Mouse (Mus musculus): ENCODE measurements at regions not wholly inside any gene's neighbourhood (a gene's known extent, or its start where the extent isn't known, plus 50 kb on each side); places are given as distances from the start of the nearest gene placed in this dataset.
"Not testable (repeated sequence)": the region's sequence is repeated elsewhere in the genome, so short reads cannot be mapped to it uniquely, and the experiment has no call there.

DNA sequence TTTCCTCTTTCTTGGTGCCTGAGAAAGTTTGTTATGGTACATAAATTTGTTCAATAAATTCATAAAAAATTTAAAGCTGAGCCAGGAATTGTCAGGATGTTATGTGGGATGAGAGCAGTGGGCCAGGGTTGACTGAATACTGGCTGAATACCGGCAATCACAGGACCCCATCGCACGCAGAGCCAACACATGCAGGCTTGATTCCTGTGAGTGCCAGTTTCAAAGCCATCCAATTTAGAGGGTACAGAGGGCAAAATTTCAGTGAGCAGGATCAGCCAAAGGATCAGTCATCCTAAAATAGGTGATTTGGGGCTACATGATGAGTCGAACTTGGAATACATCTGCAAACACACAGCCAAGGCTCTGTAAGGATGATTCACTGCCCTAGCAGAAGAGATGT is 583.6 kb upstream of the Nectin3 start:
- DNase-seq (ENCODE audit: low spot score) = no peak

DNA sequence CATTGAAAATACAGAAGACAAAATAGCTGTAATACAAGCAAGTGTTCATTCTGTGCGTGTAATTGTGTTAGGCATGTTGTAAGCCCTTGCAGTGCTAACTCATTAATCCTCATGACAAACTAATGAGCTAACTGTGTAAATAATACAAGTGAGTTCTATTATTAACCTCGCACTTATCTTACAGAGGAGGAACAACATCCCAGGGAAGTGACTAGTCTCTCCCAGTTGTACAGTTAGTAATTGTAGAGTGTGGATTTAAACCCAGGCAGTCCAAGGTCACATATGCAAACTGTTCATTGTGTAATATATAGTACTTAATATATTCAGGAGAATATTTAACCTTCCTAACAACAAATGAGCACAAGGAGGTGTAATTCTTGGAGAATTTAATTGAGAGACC is 582.0 kb upstream of the Nectin3 start:
- no peak for DNase-seq (ENCODE audit: low spot score)

DNA sequence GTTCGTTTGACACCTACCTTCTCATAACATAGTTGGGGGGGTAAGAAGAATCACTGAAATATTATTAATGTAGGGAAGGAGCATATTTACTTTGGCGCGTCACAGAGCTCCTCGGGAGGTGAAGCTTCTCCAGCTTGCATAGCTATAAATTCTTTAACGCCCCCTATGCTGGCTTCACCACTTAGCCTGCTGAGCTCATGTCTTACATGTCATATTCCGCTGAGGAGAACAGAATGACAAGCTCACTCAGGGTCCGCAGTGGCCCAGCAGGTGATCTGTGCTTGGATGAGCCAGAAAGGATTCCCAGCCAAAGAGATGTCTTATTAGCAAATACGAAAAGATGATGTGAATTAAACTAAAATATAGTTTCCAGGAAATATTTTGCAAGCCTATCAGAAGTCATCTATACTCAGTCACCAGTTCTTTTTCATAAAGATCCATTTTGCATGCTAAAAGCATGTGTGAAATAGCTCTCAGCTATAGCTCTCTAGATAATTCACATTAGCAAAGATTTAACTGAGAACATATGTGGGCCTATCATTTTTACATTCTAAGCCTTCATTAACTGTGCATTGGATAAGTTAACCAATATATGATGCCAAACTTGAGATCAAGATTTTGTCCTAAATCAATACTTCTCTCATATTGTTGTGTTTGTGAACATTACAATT is 561.1 kb upstream of the Nectin3 start:
- no peak for DNase-seq (ENCODE audit: low spot score)

DNA sequence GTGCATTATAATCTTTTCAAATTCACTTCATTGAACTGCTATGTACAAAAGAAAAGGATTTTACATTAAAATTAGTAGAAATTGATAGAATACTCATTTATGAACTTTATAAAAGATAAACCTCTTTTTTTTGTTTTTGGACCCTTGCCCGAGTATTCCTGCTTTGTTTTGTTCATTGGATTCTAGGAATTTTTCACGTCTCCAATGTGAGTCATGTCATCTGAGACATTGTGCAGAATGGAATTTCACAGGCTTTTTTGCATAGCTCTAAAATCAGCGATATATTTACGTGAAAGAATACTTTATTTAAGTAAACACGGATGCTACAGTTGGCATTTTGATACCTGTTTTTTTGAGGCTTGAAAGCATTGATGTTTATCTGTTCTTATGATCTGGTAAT is 560.5 kb upstream of the Nectin3 start:
- DNase-seq (ENCODE audit: low spot score) = no peak

DNA sequence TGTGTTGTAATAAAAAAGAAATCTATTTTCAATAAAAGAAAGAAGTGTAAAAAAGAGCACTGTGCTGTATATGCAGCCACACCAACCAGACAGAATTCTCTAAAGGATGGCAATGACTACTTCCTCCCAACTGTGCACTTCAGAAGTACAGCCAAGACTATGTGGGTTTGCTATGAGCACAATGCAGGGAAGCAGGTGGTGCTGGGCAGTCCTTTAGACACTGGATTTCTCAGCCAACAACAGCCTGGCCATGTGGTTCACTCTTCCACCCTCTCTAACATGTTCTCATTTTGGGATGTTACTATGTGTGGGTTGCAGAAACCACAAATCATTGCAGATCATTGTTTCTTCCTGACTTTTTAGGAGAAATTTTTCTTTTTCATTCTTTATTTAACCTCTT is 527.6 kb upstream of the Nectin3 start:
- DNase-seq (ENCODE audit: low spot score) = no peak

DNA sequence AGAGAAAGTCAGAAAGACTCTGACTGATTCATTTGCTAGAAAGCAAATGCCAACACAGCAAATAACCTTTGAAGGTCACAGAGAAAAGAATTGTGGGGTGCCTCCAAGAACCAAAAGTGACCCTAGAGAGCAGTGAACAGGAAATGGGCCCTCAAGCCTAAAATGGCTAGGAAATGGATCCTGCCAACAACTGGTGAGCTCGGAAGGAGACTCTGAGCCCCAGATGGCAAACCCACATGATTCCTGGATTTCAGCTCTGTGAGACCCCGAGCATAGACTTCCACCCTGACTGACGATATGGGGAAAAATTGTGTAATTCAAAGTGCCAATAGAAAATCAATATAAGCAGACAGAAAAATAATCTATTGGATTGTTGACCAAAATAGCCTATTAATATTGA is 519.2 kb upstream of the Nectin3 start:
- DNase-seq (ENCODE audit: low spot score) = no peak

DNA sequence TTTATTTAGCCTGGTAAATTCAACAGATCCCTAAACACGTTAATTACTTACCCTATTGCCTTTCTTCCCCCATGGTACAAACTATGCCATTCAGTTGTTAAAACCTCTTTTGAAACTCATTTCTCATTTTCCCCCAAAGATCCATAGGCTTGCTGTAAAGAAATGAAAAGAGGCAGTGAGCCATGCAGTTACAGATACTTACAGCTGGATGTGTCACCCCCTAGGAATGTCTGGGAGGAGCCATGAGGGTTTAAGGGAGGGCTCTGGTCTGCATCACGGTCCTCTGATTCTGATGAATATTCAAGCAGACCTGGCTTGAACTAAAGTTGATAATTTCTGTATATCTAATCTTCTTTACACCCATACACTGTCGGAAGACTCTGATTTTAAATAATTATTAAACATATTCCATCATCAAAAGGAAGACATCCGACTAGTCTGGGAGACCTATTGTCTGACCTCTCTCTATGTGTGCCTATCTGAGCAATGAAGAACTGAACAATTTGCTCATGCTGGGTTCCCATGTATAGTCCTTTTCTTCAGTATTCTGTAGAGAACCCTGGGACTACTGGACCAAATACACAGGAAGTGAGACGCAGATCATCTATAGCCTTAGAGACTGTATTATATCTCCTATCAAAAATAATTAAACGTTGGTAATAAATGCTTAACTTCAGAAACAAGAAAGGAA is 484.7 kb upstream of the Nectin3 start:
- DNase-seq (ENCODE audit: low spot score) = no peak

DNA sequence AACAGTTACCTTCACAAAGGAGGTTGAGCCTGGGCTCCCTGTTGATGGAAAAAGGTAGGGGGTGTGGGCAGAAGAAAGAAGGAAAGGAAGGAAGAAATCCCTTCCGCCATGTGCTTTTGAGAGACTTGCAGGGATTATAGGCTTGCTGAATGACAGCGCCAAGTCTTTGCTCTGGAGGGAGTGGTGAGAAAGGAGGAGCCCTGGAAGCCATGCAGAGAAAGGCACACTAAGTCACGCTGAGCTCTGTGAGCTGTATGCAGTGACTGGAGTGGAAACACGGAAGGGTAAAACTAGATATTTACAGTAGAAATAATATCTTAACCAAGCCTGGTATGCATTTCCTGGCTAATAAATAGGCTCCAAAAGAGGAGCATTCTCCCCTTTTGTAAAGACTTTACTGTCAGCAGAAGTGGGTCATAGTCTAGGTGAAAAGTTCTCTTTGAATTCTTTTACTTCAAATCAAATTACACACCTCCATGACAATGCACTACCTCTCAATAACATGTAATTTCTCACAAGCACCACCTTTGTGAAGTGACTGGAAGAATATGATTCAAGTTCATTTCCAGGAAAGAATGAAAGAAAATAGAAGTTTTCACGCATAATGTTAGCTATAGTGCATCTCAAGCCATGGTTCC is 484.1 kb upstream of the Nectin3 start:
- no peak for DNase-seq (ENCODE audit: low spot score)

DNA sequence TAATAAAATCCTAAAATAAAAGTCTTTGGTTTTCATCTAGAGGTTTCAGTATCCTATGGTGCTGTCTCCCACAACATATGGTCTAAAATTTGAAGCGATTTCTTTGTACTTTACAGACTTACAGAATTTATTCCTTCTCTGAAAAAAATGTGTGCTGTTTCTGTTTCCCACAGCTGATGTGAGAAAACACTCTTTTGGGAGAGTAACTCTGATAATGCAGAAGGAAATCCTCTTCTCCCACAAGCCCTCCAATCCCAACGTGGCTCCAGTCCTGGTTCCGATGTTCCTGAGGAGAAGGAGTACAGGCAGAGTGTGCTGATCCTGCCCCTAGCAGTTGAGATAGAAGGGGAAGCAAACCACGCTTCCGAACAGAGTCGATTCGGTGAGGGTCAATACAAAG is 467.4 kb upstream of the Nectin3 start:
- DNase-seq (ENCODE audit: low spot score) = no peak

DNA sequence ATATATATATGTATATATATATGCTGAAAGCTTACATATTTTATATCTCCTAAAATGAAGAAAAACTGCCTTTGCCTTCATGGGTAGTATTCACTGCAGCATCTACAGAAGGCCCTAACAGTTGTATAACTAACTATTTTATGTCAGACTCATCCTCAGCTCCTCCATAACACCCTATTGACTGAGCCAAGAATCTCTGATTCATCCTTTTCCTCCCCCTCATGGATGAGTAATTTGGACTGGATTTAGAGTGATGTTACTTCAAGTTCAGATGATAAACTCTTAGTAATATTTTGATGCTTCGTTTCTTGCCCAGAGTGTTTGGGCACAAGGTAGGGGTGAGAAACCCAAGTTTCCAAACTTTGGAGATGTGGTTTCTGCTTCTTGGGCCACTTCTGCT is 458.7 kb upstream of the Nectin3 start:
- no peak for DNase-seq (ENCODE audit: low spot score)

DNA sequence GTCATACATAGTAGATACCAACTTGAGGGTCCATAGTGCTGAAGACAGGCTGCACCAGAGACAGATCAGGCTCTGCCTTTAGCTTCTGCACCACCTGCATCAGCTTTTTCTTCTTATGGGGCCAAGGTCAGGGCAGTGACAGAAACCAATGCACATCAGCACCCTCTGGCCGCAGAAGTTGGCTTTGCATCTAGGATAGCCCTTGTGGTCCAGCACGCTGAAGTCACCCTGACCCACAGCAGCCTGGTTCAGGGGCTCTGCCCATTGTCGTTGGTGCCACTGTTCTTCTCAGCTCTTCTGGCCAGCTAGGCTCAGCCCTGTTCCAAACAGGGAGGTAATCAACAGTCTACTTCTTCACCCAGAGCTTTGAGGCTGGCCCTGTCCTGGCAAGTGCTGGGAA is 427.7 kb upstream of the Nectin3 start:
- DNase-seq (ENCODE audit: low spot score) = no peak

DNA sequence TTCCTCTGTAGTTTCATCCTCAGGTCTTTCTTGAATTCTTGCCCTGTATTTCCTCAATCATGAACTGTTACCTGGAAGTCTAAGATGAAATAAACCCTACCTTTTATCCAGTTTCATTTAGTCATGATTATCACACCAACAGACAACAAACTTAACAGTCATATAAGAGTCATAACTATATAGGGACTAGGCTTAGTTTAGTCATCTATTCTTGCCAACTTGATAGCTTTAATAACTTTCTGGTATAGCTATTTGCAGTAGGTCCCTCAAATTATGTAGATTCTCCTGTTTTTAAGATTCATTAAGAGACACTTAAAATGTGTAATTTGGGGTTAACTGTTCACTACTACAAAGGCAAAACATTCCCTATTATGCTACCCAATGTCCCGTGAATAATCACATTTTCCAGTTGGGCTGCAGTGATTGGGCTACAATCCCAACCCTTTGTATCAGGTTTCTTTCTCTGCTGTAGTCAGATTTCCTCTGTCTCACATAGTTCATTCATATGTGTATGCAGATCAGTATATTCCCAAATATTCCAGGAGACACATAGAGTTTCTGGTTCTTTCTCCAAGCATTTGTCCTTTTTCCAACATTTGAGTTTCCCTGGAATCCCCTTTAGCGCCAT is 396.4 kb upstream of the Nectin3 start:
- no peak for DNase-seq (ENCODE audit: low spot score)

DNA sequence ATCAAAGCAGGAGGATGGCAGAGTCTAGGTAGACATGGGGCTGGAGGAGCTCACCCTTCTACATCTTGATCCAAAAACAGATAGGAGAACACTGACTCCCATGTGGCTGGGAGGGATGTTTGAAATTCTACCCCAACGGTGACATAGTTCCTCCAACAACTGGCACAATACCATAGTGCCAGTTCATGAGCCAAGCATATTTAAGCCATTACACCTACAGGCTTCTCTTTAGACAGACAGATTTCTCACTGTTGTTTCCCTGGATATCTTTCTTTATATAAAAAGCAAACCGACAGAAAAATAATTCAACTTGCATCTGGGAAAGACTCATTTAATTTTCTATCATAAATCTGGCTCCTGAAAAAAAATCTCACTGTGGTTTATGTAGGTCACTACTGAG is 380.4 kb upstream of the Nectin3 start:
- no peak for DNase-seq (ENCODE audit: low spot score)

DNA sequence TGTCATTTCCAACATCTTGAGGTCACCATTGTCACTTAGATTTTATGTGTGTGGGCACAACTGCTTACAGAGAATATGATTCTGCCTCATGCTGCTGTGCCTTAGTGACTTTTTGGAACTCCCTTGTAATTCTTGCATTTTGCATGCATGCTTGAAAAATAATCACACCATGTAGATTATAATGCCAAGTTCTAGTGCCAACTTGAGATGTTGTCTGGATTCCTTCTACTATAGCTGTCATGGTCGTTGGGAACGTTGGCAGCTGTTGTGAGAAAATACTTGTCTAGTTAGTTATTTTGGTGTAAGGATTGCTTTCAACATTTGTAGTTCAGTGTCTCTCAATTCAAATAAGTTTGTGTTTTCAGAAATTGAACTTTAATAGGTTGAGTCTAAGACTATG is 365.6 kb upstream of the Nectin3 start:
- no peak for DNase-seq (ENCODE audit: low spot score)

DNA sequence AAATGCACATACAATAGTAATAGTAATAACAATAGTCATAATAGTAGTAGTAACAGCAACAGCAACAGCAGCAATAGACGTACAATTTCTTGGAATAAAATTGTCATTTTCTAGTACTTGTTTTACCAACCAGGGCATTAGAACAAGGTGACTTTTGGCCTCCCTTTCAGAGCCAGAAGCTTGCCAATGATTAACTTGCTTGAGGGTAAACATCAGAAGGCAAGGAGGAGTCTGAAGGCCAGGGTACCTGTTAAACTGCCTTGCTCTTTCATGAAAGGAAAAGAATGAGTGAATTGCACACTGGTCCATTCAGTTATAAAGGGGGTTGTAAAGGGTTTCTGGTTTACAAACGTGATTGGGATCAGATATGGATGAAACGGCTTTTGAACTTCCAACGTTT is 351.2 kb upstream of the Nectin3 start:
- no peak for DNase-seq (ENCODE audit: low spot score)

DNA sequence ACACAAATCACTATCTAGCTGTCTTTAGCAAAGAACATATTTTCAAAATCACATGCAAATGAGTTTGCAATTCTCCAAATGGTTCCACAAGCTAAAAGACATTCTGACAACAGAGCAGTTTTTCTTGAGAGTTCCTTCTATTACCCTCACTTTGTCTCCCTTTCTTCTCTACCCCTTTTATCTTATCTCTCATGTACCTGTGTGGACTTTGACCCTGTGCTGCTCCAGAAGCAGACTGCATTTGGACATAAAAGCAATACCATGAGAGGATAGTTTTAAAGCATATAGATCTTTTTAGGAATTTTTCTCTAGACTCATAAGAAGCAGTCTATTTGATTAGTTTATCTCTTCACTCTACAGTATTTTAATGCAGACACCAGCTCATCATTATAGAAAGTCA is 350.4 kb upstream of the Nectin3 start:
- DNase-seq (ENCODE audit: low spot score) = no peak

DNA sequence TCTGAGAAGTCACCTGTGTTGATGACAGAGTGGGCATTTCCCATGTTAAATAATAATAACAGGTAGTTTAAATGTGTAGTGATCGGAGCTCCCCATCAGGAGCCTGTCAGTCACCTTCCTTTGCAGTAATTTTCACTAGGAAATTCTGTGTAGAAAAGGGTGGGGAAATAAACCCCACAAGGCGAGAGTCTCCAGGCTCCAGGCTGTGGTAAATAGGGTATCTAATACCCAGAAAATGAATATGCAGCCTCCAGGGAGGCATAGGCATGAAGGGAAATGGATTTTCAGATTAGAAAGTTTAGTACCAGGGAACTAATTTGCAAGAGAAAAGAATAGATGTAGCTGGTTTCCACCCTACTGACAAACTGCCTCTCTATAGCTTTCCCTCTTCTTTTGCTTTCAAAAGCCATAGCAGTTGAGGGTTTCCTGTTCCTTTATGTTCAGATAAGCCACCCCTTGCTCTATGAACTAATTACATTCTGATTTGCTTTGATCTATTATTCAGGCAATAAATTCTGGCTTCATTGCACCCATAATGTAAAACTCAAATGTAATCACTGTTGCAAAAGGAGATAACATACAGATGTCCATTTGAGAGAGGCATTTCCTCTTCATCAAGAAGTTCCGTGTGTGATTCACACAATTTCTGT is 349.5 kb upstream of the Nectin3 start:
- no peak for DNase-seq (ENCODE audit: low spot score)

DNA sequence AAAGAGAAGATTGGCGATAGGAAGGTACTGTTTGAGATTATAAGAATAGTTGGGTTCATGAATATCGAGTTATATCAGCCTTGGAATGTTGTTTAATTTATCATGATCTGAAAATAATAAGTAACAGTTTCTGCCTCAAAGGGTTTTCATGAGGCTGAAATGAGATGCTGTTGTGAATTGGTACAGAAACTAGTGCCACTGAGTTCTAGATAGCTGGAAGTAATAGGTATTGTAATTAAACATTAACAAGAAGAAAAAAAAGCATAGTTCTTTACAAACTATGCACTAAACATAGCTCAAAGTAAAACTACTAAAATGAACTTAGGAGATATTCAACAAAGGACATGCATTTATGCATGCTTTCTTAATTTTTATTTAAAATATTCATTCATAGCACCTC is 342.9 kb upstream of the Nectin3 start:
- no peak for DNase-seq (ENCODE audit: low spot score)

DNA sequence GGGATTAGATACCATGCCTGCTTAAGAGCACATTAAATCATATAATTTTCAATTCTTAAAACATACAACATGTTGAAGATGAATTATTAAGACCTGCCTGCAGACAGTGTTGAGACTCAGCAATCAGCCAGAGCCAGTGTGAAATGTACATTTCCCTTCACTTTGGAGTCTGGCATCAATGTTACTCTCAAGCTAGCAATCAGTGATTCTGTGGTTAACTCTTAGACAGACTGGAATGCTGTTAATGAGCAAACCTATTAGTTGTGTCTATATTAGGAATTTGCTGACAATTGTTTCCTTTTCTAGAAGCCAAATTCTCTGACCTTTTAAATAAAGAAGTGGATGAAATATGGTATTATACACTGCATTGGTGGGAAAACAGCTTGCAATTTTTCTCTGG is 342.4 kb upstream of the Nectin3 start:
- DNase-seq (ENCODE audit: low spot score) = no peak

DNA sequence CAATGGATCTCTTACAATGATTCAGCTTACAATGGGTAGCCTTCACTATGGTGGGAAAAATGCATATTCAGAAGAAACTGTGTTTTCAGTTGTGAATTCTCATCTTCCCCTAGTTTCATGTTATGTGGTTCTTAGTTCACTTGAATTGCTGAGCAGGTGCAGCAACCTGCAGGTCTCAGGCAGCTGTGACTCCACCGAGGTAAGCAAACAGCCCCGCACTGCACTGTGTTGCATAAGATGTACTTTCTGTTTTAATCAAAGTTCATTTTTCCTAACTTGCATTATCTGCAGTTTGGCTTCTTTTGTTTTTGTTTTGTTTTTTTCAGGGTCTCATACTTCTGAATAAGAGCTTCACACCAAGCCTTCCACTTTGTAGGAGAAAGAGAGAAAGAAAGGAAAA is 326.8 kb upstream of the Nectin3 start:
- DNase-seq (ENCODE audit: low spot score) = no peak

DNA sequence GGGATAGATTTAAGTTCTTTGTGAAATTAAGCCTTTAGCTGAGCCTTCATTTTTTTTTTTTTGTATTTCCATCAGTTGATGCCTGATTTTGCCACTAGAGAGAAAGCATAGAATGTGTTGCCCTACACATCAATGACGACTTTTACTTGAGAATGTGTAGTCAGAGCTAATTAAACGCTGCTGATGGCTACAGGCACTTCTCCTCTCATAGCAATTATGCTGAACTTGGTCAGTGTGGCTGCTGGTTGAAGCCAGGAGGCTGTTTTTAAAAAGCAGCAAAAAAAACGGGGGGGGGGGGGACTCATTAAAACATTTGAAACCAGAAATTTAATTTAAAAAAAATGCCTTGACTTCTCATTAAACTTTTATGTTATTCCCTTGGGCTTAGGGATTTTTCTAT is 324.4 kb upstream of the Nectin3 start:
- DNase-seq (ENCODE audit: low spot score) = no peak

DNA sequence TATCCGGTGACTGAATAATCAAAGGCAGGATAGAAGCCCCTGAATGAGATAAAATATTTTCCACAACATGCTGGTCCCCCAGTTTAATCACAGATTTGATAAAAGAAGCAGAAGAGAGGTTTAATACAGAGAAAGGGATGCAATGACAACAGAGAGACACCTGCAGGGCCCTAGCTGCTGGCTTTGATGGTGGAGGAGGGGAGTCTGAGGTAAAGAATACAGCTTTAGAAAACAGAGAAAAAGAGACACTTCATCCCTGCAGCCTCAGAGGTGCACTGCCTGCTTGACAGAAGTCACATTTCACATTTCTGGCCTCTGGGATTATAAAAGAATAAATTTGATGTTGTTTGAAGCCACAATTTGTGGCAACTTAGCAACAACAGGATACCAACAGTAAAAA is 319.9 kb upstream of the Nectin3 start:
- no peak for DNase-seq (ENCODE audit: low spot score)

DNA sequence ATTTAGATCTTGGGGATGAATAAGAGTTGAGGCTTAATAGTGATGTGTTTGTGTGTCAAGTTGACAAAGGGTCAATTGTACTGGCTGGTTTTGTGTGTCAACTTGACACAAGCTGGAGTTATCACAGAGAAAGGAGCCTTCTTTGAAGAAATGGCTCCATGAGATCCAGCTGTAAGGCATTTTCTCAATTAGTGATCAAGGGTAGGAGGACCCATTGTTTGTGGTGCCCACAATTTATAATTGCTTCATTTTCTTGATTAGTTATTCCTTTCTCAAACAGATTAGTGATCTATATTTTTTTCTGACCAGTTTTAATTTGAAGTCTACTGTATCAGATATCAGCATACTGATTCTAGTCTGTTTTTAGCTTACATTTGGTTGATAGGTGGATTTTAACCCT is 313.5 kb upstream of the Nectin3 start:
- not testable (repeated sequence) for DNase-seq (ENCODE audit: low spot score)

Measured in ovary, adult 18-20 months (tissue).